Mouse (Mus musculus) kidney, adult 2 months (tissue): Measurements from ENCODE around the gene Atg4b. TPM values are rescaled to one million over a fixed set of nuclear protein-coding genes. Genes with fewer than 3 reads are reported as not detected.

Experiments
- DNase-seq: peaks from one replicate; pipeline ENCODE4 v3.0.0; 2021
- H3K27ac ChIP-seq: fragments of 200-500 bp; 2 replicates; pipeline ENCODE4 v1.5.1; 2012; ENCODE audit warnings: low read depth, low read length, control low read depth, inconsistent platforms; ENCODE audit not compliant: insufficient read depth
- H3K27me3 ChIP-seq: fragments of 200-500 bp; replicated peaks from 2 replicates; pipeline ENCODE4 v1.6.1; 2012; ENCODE audit warnings: mild to moderate bottlenecking, moderate library complexity, low read length, inconsistent platforms; ENCODE audit not compliant: control insufficient read depth, insufficient read depth
- H3K36me3 ChIP-seq: fragments of 200-500 bp; 2 replicates; pipeline ENCODE4 v1.6.1; 2012; ENCODE audit warnings: mild to moderate bottlenecking, moderate library complexity, low read length, inconsistent platforms; ENCODE audit not compliant: control insufficient read depth, insufficient read depth
- H3K4me1 ChIP-seq: fragments of 200-500 bp; 2 replicates; pipeline ENCODE4 v1.6.1; 2011; ENCODE audit warnings: low read length; ENCODE audit not compliant: control insufficient read depth, insufficient read depth
- H3K4me3 ChIP-seq: fragments of 200-500 bp; 2 replicates; pipeline ENCODE4 v1.5.1; 2011; ENCODE audit warnings: mild to moderate bottlenecking, low read depth, low read length, control low read depth; ENCODE audit not compliant: insufficient read depth
- CTCF ChIP-seq: fragments of 200-500 bp; conservative IDR thresholded peaks from 2 replicates; pipeline ENCODE4 v1.5.1; 2011; ENCODE audit warnings: low read depth, mild to moderate bottlenecking, control low read depth, low read length, moderate library complexity, mixed read lengths; ENCODE audit not compliant: insufficient read depth, insufficient read length
- POLR2A ChIP-seq: fragments of 200-500 bp; IDR thresholded peaks from one replicate; pipeline ENCODE4 v1.6.1; 2011; ENCODE audit warnings: low read depth, low read length, control low read depth
- WGBS: fragments of 180-500 bp; shearing (Covaris S2); methylation state at CpG from one replicate; pipeline ENCODE4 v1.1.7; 2018; 5-methylcytosine and 5-hydroxymethylcytosine counted together
- polyA plus RNA-seq: library from polyadenylated mRNA; depleted of rRNA; stranded (reverse); fragments of >200 nt; gene quantifications from 2 replicates; pipeline ENCODE4 v1.2.3, GENCODE M21; 2012

The Atg4b gene
- polyA plus RNA-seq, 1 experiment = 46.3 TPM

GRCm38 (mm10) chr1:93802771-93803170 lies 51.5 kb downstream of the Atg4b start:
- no peak for DNase-seq
- 82% methylated on average over 5 of the region's 5 CpGs for WGBS

GRCm38 (mm10) chr1:93803556-93804507 lies 52.5 kb downstream of the Atg4b start, which contains the start of gene Ing5:
Gene Ing5 (plus strand): TSS chr1:93803965.
- Histone ChIP-seq H3K27ac (peak within 1 kb of the TSS; percentile 71), H3K4me1 (peaks cover 7% of the 10 kb centered on the region; the same call in 1 of the 2 replicates), H3K27me3 (no peaks in the 10 kb centered on the region), H3K4me3 (peak within 1 kb of the TSS; percentile 67), H3K36me3 (no peaks in the 10 kb centered on the region)
- TF ChIP-seq CTCF (peak; percentile 87), POLR2A (peak; percentile 61)
- peak; percentile 99 for DNase-seq
- WGBS = under 1% methylated on average over 93 of the region's 94 CpGs

More at GRCm38 (mm10) chr1:93802771-93803170, 51.5 kb downstream of the Atg4b start:
- Histone ChIP-seq H3K27me3 (no peaks in the 10 kb centered on the region), H3K4me3 (no peak overlapping the region), H3K36me3 (no peaks in the 10 kb centered on the region), H3K27ac (no peak overlapping the region), H3K4me1 (peaks cover 7% of the 10 kb centered on the region; the same call in 1 of the 2 replicates)
- TF ChIP-seq CTCF (no peak), POLR2A (no peak)

GRCm38 (mm10) chr1:93804818-93805217 lies 53.5 kb downstream of the Atg4b start:
- Histone ChIP-seq H3K27me3 (no peaks in the 10 kb centered on the region), H3K4me1 (peaks cover 7% of the 10 kb centered on the region; the same call in 1 of the 2 replicates), H3K36me3 (no peaks in the 10 kb centered on the region), H3K4me3 (0 out of 2 replicates have a peak overlapping the region, but pooled peaks have one; percentile 67), H3K27ac (no peak overlapping the region)
- DNase-seq = no peak
- TF ChIP-seq CTCF (no peak), POLR2A (no peak)
- 75% methylated on average over 4 of the region's 4 CpGs for WGBS

- Histone ChIP-seq H3K27me3 (no peaks in the 10 kb centered on the region), H3K4me1 (peaks cover 7% of the 10 kb centered on the region; the same call in 1 of the 2 replicates), H3K4me3 (no peak overlapping the region), H3K36me3 (no peaks in the 10 kb centered on the region), H3K27ac (no peak overlapping the region)
- no peak for DNase-seq
- no peak for TF ChIP-seq POLR2A
- no peak for TF ChIP-seq CTCF
- 63% methylated on average over 5 of the region's 5 CpGs for WGBS
Observed at GRCm38 (mm10) chr1:93805221-93805951, 54.1 kb downstream of the Atg4b start.

- peaks cover under 1% of the 10 kb centered on the region; the same call in 1 of the 2 replicates for H3K36me3 ChIP-seq
- WGBS = 94% methylated on average over 4 of the region's 4 CpGs
Observed at GRCm38 (mm10) chr1:93808871-93809270, 57.6 kb downstream of the Atg4b start.

GRCm38 (mm10) chr1:93810011-93810410 lies 58.7 kb downstream of the Atg4b start:
- Histone ChIP-seq H3K36me3 (peaks cover 1% of the 10 kb centered on the region; the same call in 1 of the 2 replicates), H3K4me3 (no peak overlapping the region), H3K4me1 (no peaks in the 10 kb centered on the region; the same call in 1 of the 2 replicates), H3K27me3 (no peaks in the 10 kb centered on the region), H3K27ac (no peak overlapping the region)
- TF ChIP-seq POLR2A (no peak), CTCF (no peak)
- WGBS = 92% methylated on average over 3 of the region's 3 CpGs
- no peak for DNase-seq

More at GRCm38 (mm10) chr1:93808871-93809270, 57.6 kb downstream of the Atg4b start:
- DNase-seq = no peak
- Histone ChIP-seq H3K4me3 (no peak overlapping the region), H3K4me1 (peaks cover 5% of the 10 kb centered on the region; the same call in 1 of the 2 replicates), H3K27me3 (no peaks in the 10 kb centered on the region), H3K27ac (no peak overlapping the region)
- TF ChIP-seq POLR2A (no peak), CTCF (no peak)
